Mouse (Mus musculus) hindbrain, embryonic 16.5 days (tissue): ENCODE data around the gene Chrna9. TPM values are rescaled to one million over a fixed set of nuclear protein-coding genes. Genes with fewer than 3 reads are reported as not detected.

Experiments
- ATAC-seq: fragments of 200-750 bp; cut with Nextera tagmentation; 2 replicates; pipeline ENCODE4 v1.8.0; 2017; ENCODE audit warnings: moderate TSS enrichment, moderate library complexity
- H3K27ac ChIP-seq: fragments of 300-500 bp; sonication (generic); 2 replicates; pipeline ENCODE4 v1.5.1; 2014; ENCODE audit warnings: low read depth, mild to moderate bottlenecking, control low read depth, low read length, moderate library complexity
- H3K27me3 ChIP-seq: fragments of 300-500 bp; sonication (generic); replicated peaks from 2 replicates; pipeline ENCODE4 v1.6.1; 2014; ENCODE audit warnings: low read length; ENCODE audit not compliant: control insufficient read depth, insufficient read depth
- H3K36me3 ChIP-seq: fragments of 300-500 bp; sonication (generic); 2 replicates; pipeline ENCODE4 v1.6.1; 2014; ENCODE audit warnings: mild to moderate bottlenecking, low read length, moderate library complexity, mixed read lengths; ENCODE audit not compliant: control insufficient read depth, insufficient read depth
- H3K4me1 ChIP-seq: fragments of 300-500 bp; sonication (generic); 2 replicates; pipeline ENCODE4 v1.6.1; 2014; ENCODE audit warnings: low read depth, low read length; ENCODE audit not compliant: control insufficient read depth, insufficient read depth
- H3K4me2 ChIP-seq: fragments of 300-500 bp; sonication (generic); 2 replicates; pipeline ENCODE4 v1.6.1; 2014; ENCODE audit warnings: mild to moderate bottlenecking, low read length, control low read depth, moderate library complexity
- H3K4me3 ChIP-seq: fragments of 300-500 bp; sonication (generic); 2 replicates; pipeline ENCODE4 v1.5.1; 2014; ENCODE audit warnings: mild to moderate bottlenecking, low read length, control low read depth, moderate library complexity
- H3K9ac ChIP-seq: fragments of 300-500 bp; sonication (generic); 2 replicates; pipeline ENCODE4 v1.6.1; 2014; ENCODE audit warnings: low read depth, mild to moderate bottlenecking, control low read depth, low read length, moderate library complexity
- H3K9me3 ChIP-seq: fragments of 300-500 bp; sonication (generic); 2 replicates; pipeline ENCODE4 v1.6.1; 2014; ENCODE audit warnings: mild to moderate bottlenecking, low read length, moderate library complexity; ENCODE audit not compliant: control insufficient read depth
- WGBS: fragments of 180-500 bp; shearing (Covaris S2); extraction: QIAGEN DNeasy Blood & Tissue Kit; methylation state at CpG from one replicate; pipeline ENCODE4 v1.1.7; 2014; 5-methylcytosine and 5-hydroxymethylcytosine counted together
- polyA plus RNA-seq: library from polyadenylated mRNA; unstranded; fragments of >200 nt; fragmentation: Nextera tagmentation; extraction: Ambion mirVana; gene quantifications from 2 replicates; pipeline ENCODE4 v1.2.1, GENCODE M21; 2015

The Chrna9 gene
- polyA plus RNA-seq: not detected in 2 replicates

- H3K4me3 ChIP-seq: no peak within 1 kb of the TSS
- no peak within 1 kb of the TSS for H3K4me2 ChIP-seq
- no peak within 1 kb of the TSS for H3K27ac ChIP-seq
- 91% methylated on average over 5 of the region's 5 CpGs for WGBS
- no peak for ATAC-seq
- no peaks in the 10 kb centered on the region for H3K36me3 ChIP-seq
- no peak within 1 kb of the TSS for H3K9ac ChIP-seq
- no peaks in the 10 kb centered on the region for H3K4me1 ChIP-seq
- H3K27me3 ChIP-seq: no peaks in the 10 kb centered on the region
- H3K9me3 ChIP-seq: no peaks in the 10 kb centered on the region
Measured at GRCm38 (mm10) chr5:65934783-65935182, at the start of gene Chrna9. Gene Chrna9, plus strand, starts transcription at chr5:65934921.

- no peak overlapping the region for H3K9ac ChIP-seq
- ATAC-seq: no peak
- H3K36me3 ChIP-seq: no peaks in the 10 kb centered on the region
- WGBS: 48% methylated on average over 15 of the region's 15 CpGs
- H3K27ac ChIP-seq: no peak overlapping the region
- no peaks in the 10 kb centered on the region for H3K9me3 ChIP-seq
- H3K4me2 ChIP-seq: no peak overlapping the region
- no peaks in the 10 kb centered on the region for H3K27me3 ChIP-seq
- no peaks in the 10 kb centered on the region for H3K4me1 ChIP-seq
- no peak overlapping the region for H3K4me3 ChIP-seq
Measured at GRCm38 (mm10) chr5:65885699-65886443, 48.9 kb upstream of the Chrna9 start.

- 92% methylated on average over 5 of the region's 5 CpGs for WGBS
- Histone ChIP-seq H3K27me3 (no peaks in the 10 kb centered on the region), H3K9me3 (no peaks in the 10 kb centered on the region), H3K4me2 (no peak overlapping the region), H3K9ac (no peak overlapping the region), H3K27ac (no peak overlapping the region), H3K4me3 (no peak overlapping the region), H3K36me3 (no peaks in the 10 kb centered on the region), H3K4me1 (no peaks in the 10 kb centered on the region)
- ATAC-seq: no peak
Measured at GRCm38 (mm10) chr5:65888102-65888501, 46.6 kb upstream of the Chrna9 start.

- Histone ChIP-seq H3K27me3 (no peaks in the 10 kb centered on the region), H3K9me3 (no peaks in the 10 kb centered on the region), H3K27ac (no peak overlapping the region), H3K4me1 (no peaks in the 10 kb centered on the region), H3K4me2 (no peak overlapping the region), H3K36me3 (no peaks in the 10 kb centered on the region), H3K4me3 (no peak overlapping the region), H3K9ac (no peak overlapping the region)
- 76% methylated on average over 5 of the region's 5 CpGs for WGBS
- no peak for ATAC-seq
Measured at GRCm38 (mm10) chr5:65888998-65889397, 45.7 kb upstream of the Chrna9 start.

GRCm38 (mm10) chr5:65891251-65891826 lies 43.4 kb upstream of the Chrna9 start:
- no peaks in the 10 kb centered on the region for H3K36me3 ChIP-seq
- H3K27me3 ChIP-seq: no peaks in the 10 kb centered on the region
- H3K4me3 ChIP-seq: no peak overlapping the region
- no peak overlapping the region for H3K27ac ChIP-seq
- H3K4me1 ChIP-seq: no peaks in the 10 kb centered on the region
- no peak for ATAC-seq
- WGBS: 58% methylated on average over 14 of the region's 14 CpGs
- no peak overlapping the region; the same call in 1 of the 2 replicates for H3K4me2 ChIP-seq
- no peak overlapping the region for H3K9ac ChIP-seq
- H3K9me3 ChIP-seq: no peaks in the 10 kb centered on the region

GRCm38 (mm10) chr5:65895121-65895692 lies 39.5 kb upstream of the Chrna9 start:
- no peak overlapping the region for H3K4me2 ChIP-seq
- ATAC-seq: no peak
- no peaks in the 10 kb centered on the region for H3K4me1 ChIP-seq

GRCm38 (mm10) chr5:65895764-65896163 lies 39.0 kb upstream of the Chrna9 start:
- H3K4me1 ChIP-seq: no peaks in the 10 kb centered on the region
- no peaks in the 10 kb centered on the region for H3K36me3 ChIP-seq
- H3K4me2 ChIP-seq: no peak overlapping the region
- H3K9ac ChIP-seq: no peak overlapping the region
- H3K27me3 ChIP-seq: no peaks in the 10 kb centered on the region
- no peak overlapping the region for H3K27ac ChIP-seq
- no peak overlapping the region for H3K4me3 ChIP-seq
- ATAC-seq: no peak
- WGBS: 80% methylated on average over 7 of the region's 7 CpGs
- no peaks in the 10 kb centered on the region for H3K9me3 ChIP-seq

More at GRCm38 (mm10) chr5:65895121-65895692, 39.5 kb upstream of the Chrna9 start:
- no peaks in the 10 kb centered on the region for H3K36me3 ChIP-seq
- no peaks in the 10 kb centered on the region for H3K27me3 ChIP-seq
- no peak overlapping the region for H3K27ac ChIP-seq
- H3K9ac ChIP-seq: no peak overlapping the region
- H3K4me3 ChIP-seq: no peak overlapping the region
- H3K9me3 ChIP-seq: no peaks in the 10 kb centered on the region
- WGBS: 92% methylated on average over 6 of the region's 6 CpGs

GRCm38 (mm10) chr5:65897731-65898130 lies 37.0 kb upstream of the Chrna9 start:
- Histone ChIP-seq H3K27ac (no peak overlapping the region), H3K4me2 (no peak overlapping the region), H3K36me3 (no peaks in the 10 kb centered on the region), H3K9ac (no peak overlapping the region), H3K9me3 (no peaks in the 10 kb centered on the region), H3K27me3 (no peaks in the 10 kb centered on the region), H3K4me3 (no peak overlapping the region), H3K4me1 (no peaks in the 10 kb centered on the region)
- no peak for ATAC-seq
- 97% methylated on average over 2 of the region's 2 CpGs for WGBS

- Histone ChIP-seq H3K4me3 (no peak overlapping the region), H3K36me3 (no peaks in the 10 kb centered on the region), H3K9me3 (peaks cover 4% of the 10 kb centered on the region), H3K4me2 (no peak overlapping the region), H3K27ac (no peak overlapping the region), H3K27me3 (no peaks in the 10 kb centered on the region), H3K9ac (no peak overlapping the region), H3K4me1 (no peaks in the 10 kb centered on the region)
- ATAC-seq: no peak
- 81% methylated on average over 3 of the region's 3 CpGs for WGBS
Measured at GRCm38 (mm10) chr5:65898683-65899082, 36.0 kb upstream of the Chrna9 start.
